Mouse (Mus musculus) stomach, embryonic 14.5 days (tissue): ENCODE measurements around the gene Tspan5. TPM values are rescaled to one million over a fixed set of nuclear protein-coding genes. Genes with fewer than 3 reads are reported as not detected.

Experiments
- ATAC-seq: fragments of 200-750 bp; cut with Nextera tagmentation; 2 replicates; pipeline ENCODE4 v1.8.0; 2017; ENCODE audit warnings: low read depth, moderate TSS enrichment; ENCODE audit not compliant: insufficient number of reproducible peaks, insufficient read depth, low FRiP score
- H3K27ac ChIP-seq: fragments of 300-500 bp; sonication (generic); 2 replicates; pipeline ENCODE4 v1.5.1; 2014; ENCODE audit warnings: mild to moderate bottlenecking, low read length, moderate library complexity, mixed read lengths
- H3K27me3 ChIP-seq: fragments of 300-500 bp; sonication (generic); 2 replicates; pipeline ENCODE4 v1.6.1; 2014; ENCODE audit warnings: low read length, control low read depth, mixed read lengths; ENCODE audit not compliant: control insufficient read depth, insufficient read depth
- H3K36me3 ChIP-seq: fragments of 300-500 bp; sonication (generic); 2 replicates; pipeline ENCODE4 v1.6.1; 2014; ENCODE audit warnings: mild to moderate bottlenecking, control low read depth, low read length, moderate library complexity, mixed read lengths; ENCODE audit not compliant: control insufficient read depth, insufficient read depth
- H3K4me1 ChIP-seq: fragments of 300-500 bp; sonication (generic); 2 replicates; pipeline ENCODE4 v1.6.1; 2014; ENCODE audit warnings: low read length, control low read depth, mixed read lengths; ENCODE audit not compliant: control insufficient read depth, insufficient read depth
- H3K4me2 ChIP-seq: fragments of 300-500 bp; sonication (generic); replicated peaks from 2 replicates; pipeline ENCODE4 v1.6.1; 2014; ENCODE audit warnings: low read depth, low read length, control low read depth
- H3K4me3 ChIP-seq: fragments of 300-500 bp; sonication (generic); 2 replicates; pipeline ENCODE4 v1.5.1; 2014; ENCODE audit warnings: low read depth, low read length, control low read depth
- H3K9ac ChIP-seq: fragments of 300-500 bp; sonication (generic); replicated peaks from 2 replicates; pipeline ENCODE4 v1.6.1; 2014; ENCODE audit warnings: low read depth, mild to moderate bottlenecking, control low read depth, low read length, moderate library complexity, mixed read lengths
- H3K9me3 ChIP-seq: fragments of 300-500 bp; sonication (generic); 2 replicates; pipeline ENCODE4 v1.6.1; 2016; ENCODE audit warnings: low read depth, low read length, control low read depth; ENCODE audit not compliant: control insufficient read depth
- WGBS: fragments of 180-500 bp; shearing (Covaris S2); extraction: QIAGEN DNeasy Blood & Tissue Kit; methylation state at CpG from one replicate; pipeline ENCODE4 v1.1.7; 2014; 5-methylcytosine and 5-hydroxymethylcytosine counted together
- polyA plus RNA-seq: library from polyadenylated mRNA; unstranded; fragments of >200 nt; fragmentation: Nextera tagmentation; extraction: Ambion mirVana; gene quantifications from 2 replicates; pipeline ENCODE4 v1.2.1, GENCODE M21; 2014

The Tspan5 gene
- polyA plus RNA-seq, 1 experiment from 2014 or later: 34.3 TPM

DNA sequence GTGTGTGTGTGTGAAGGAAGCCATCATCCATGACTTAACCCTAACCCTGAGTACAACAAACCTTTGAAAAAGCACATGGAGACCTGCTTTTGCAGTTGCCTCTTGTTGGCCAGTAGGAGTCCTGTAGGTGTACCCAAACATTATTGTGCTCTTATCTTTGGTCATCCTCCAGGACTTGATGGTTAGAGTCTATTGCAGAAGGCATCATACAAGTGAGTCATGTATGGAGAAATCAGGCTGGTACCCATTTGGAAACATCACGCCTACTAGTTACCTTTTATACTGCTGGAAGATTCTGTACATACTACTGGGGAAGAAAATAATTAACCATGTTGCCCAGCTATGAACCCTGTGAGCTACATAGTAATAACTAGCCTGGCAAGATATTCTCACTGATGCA, 103.8 kb downstream of the Tspan5 start:
- no peak for ATAC-seq
- H3K4me1 ChIP-seq: peaks cover 8% of the 10 kb centered on the region; the same call in 1 of the 2 replicates
- no peak overlapping the region for H3K9ac ChIP-seq
- 89% methylated on average over 1 of the region's 1 CpGs for WGBS
- no peak overlapping the region for H3K4me3 ChIP-seq
- H3K9me3 ChIP-seq: no peaks in the 10 kb centered on the region
- H3K27ac ChIP-seq: no peak overlapping the region
- H3K27me3 ChIP-seq: no peaks in the 10 kb centered on the region
- H3K36me3 ChIP-seq: no peaks in the 10 kb centered on the region
- H3K4me2 ChIP-seq: no peak overlapping the region

DNA sequence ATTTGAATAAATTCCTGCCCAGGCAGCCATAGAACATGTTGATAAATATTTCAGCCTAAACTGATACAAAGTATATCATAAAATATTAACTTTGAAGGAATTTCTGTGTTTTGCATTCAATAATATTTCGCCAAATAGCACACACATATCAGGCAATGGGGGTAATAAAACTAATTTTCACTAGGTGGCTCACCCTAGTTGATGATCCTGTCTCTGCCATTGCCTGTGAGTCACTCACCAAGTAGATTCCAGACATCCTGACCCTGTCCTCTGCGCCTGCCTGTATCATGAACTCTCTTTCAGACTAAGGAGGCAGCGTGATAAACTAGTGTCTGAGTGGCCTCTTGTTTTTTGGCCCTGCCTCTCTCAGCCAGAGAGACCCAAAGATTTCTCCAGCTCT, 105.8 kb downstream of the Tspan5 start:
- H3K4me3 ChIP-seq: no peak overlapping the region
- no peaks in the 10 kb centered on the region for H3K36me3 ChIP-seq
- WGBS: 85% methylated on average over 3 of the region's 3 CpGs
- no peak for ATAC-seq
- no peaks in the 10 kb centered on the region for H3K27me3 ChIP-seq
- no peak overlapping the region for H3K27ac ChIP-seq
- peaks cover 9% of the 10 kb centered on the region; the same call in 1 of the 2 replicates for H3K4me1 ChIP-seq
- H3K4me2 ChIP-seq: no peak overlapping the region
- no peaks in the 10 kb centered on the region for H3K9me3 ChIP-seq
- H3K9ac ChIP-seq: no peak overlapping the region

DNA sequence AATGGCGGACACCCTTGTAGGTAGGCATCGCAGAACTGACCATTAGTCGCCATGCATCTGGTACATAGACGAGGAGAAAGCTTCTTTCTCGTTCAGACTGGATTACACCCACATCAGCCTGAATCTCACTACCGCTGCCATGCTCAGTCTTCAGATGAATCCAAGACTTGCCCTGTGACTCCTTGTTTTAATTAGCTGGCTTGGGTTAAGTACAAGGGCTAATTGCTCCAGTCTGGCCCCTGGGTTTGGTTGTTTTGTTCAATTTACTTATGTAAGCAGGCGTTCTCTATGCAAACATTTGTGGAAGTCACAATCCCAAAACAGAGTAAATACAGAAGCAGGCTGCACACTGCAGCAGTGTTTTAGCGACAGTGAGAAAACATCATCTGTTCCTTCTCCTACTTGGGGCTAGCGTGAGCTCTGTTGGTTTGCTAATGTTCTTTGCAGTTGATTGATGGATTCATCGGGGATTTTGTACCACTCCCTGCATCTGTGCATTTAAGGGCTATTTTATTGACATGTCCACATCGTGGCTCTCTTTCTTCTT, 107.8 kb downstream of the Tspan5 start:
- Histone ChIP-seq H3K9ac (no peak overlapping the region), H3K27me3 (no peaks in the 10 kb centered on the region), H3K9me3 (no peaks in the 10 kb centered on the region), H3K27ac (no peak overlapping the region), H3K36me3 (no peaks in the 10 kb centered on the region), H3K4me3 (no peak overlapping the region), H3K4me1 (peaks cover 16% of the 10 kb centered on the region; the same call in 1 of the 2 replicates), H3K4me2 (no peak overlapping the region)
- ATAC-seq: no peak
- 50% methylated on average over 11 of the region's 11 CpGs for WGBS

DNA sequence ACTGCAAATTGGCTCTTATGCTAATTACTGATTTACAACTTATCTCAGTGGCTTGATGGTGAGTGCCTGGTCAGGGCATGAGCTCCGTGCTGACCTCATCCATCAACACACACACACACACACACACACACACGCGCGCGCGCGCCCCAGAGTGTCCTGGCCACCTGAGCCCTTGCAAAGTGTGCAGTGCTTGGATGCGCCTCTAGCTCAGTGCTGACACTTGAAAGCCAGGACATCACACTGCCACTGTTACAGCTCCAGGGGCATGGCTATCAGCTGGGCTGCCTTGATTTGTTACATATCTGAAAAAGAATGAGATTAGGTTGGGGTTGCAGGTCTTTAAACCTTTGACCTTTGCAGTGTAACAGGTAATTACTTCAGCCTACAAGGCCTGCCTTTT, 109.9 kb downstream of the Tspan5 start:
- Histone ChIP-seq H3K4me1 (peaks cover 18% of the 10 kb centered on the region; the same call in 1 of the 2 replicates), H3K27me3 (no peaks in the 10 kb centered on the region), H3K4me2 (no peak overlapping the region), H3K9ac (no peak overlapping the region), H3K9me3 (no peaks in the 10 kb centered on the region), H3K27ac (no peak overlapping the region), H3K36me3 (no peaks in the 10 kb centered on the region), H3K4me3 (no peak overlapping the region)
- 57% methylated on average over 8 of the region's 8 CpGs for WGBS
- ATAC-seq: no peak

DNA sequence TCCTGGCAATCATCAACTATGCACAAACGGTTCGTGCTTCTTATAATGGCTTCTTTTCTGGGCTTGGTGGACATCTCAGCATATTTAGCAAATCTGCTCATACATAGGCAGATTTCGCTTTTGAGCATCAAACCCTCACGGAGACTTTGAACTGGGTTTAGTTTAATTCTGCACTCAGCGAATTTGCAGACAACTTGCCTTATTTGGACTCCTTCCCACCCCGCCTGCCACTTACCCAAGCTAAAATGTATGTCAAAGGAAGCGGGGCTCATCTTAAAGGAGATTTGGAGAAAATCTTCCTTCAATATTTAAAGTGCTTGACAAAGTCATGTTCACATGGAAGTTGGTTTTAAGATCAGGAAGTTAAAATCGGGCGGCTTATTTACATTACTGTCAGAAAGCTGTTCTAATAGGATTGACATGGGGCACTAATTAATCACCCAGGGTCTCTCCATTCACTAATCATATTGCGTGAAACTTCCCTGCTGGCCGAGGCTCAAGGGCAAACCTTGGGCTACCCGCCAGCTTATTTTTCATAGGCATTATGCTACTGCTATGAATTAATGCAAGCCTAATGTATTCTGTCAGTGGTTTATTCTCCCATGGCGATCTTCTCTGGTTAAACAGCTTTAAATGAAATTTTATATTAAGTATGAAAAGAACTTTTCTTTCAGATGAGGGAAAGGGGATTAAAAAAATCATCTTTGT, 111.1 kb downstream of the Tspan5 start:
- no peaks in the 10 kb centered on the region for H3K9me3 ChIP-seq
- H3K36me3 ChIP-seq: no peaks in the 10 kb centered on the region
- no peak overlapping the region for H3K4me3 ChIP-seq
- H3K27ac ChIP-seq: no peak overlapping the region; the same call in 1 of the 2 replicates
- no peaks in the 10 kb centered on the region for H3K27me3 ChIP-seq
- H3K9ac ChIP-seq: no peak overlapping the region
- 0 out of 2 replicates have a peak overlapping the region, but pooled peaks have one; percentile 15 for H3K4me2 ChIP-seq
- WGBS: 26% methylated on average over 13 of the region's 13 CpGs
- peaks cover 30% of the 10 kb centered on the region for H3K4me1 ChIP-seq
- ATAC-seq: no peak

DNA sequence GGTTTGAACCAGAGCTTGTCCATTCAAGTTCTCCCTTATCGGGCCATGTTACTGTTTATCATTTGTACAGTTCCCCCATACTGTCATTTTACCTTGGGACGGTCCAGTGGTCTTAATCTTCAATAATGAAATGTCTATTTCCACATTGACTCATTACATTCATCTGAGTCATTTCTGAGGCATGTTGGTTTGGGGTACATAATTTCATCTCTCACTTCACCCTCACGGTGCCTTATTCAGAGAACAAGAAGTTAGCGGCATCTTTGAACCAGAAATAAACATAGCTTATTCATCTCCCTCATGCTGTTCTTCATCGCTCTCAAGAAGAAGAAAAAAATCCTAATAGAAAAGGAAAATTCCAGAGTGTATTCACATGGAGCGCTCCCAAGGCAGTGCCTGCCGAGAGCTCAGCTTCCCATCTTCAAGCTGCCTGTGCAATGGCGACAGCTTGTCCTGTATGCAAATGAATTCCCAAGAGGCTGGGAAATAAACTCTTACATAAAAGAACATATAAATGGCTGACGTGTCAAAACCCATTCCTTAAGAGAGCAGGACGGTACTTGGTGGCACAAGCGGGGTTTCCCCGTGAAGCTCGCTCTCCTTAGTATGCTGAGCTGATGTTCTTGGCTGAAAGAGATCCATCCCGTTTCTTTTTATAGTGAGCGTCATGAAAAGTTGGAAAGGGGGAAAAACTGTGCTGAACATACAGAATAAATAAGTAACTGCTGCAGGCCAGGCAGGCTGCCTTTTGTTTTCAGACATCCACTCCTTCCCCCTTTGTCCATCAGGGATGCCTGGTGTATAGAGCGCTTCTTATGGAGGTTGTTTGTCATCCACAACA, 112.2 kb downstream of the Tspan5 start:
- Histone ChIP-seq H3K27me3 (no peaks in the 10 kb centered on the region), H3K36me3 (no peaks in the 10 kb centered on the region), H3K27ac (no peak overlapping the region), H3K4me1 (peaks cover 41% of the 10 kb centered on the region), H3K9me3 (no peaks in the 10 kb centered on the region), H3K4me3 (no peak overlapping the region), H3K4me2 (no peak overlapping the region), H3K9ac (no peak overlapping the region)
- ATAC-seq: no peak
- 77% methylated on average over 16 of the region's 16 CpGs for WGBS

DNA sequence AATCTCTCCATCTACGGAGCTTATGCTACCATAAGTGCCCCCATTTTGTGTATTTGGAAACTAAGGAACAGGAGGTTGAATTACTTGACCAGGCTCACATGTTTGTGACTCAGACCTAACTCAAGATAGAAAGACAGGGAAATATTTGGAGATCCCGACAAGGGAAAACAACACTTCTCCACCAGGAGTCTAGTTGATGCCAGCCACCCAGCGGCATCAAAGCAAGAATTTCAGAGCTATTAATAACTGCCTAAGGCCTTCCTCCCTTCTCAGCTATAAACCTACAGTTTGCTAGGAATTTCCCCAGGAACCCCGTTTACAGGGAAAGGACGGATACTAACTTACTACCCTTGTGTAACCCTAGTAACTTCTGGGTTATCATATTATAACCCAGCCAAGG, 113.4 kb downstream of the Tspan5 start:
- no peak for ATAC-seq
- Histone ChIP-seq H3K27ac (no peak overlapping the region), H3K4me3 (no peak overlapping the region), H3K27me3 (no peaks in the 10 kb centered on the region), H3K4me2 (no peak overlapping the region), H3K4me1 (peaks cover 40% of the 10 kb centered on the region), H3K36me3 (no peaks in the 10 kb centered on the region), H3K9me3 (no peaks in the 10 kb centered on the region), H3K9ac (no peak overlapping the region)
- 66% methylated on average over 5 of the region's 5 CpGs for WGBS

DNA sequence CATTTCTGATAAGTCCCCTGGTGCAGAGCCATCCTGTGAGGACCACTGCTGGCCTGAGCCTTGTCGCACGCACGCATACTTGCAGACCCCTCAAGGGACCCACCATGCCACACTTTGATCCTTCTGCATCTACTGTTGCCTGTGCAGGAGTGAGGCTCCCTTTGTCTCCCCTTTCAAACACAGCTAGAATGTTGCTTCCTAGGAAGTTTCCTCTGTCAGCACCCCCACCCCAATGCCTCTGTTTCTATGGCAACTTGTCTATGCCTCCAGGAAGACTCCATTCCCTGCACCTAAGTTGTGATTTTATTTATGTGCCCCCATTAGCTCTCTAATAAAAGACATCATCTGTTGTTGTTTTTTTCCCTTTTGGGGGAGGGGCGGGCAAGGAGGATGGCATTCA, 115.0 kb downstream of the Tspan5 start:
- H3K9me3 ChIP-seq: no peaks in the 10 kb centered on the region
- no peak overlapping the region for H3K4me2 ChIP-seq
- H3K27ac ChIP-seq: peak overlapping the region; percentile 85; the same call in 1 of the 2 replicates
- no peaks in the 10 kb centered on the region for H3K27me3 ChIP-seq
- ATAC-seq: no peak
- no peak overlapping the region for H3K9ac ChIP-seq
- no peaks in the 10 kb centered on the region for H3K36me3 ChIP-seq
- H3K4me3 ChIP-seq: no peak overlapping the region
- 82% methylated on average over 4 of the region's 4 CpGs for WGBS
- peaks cover 44% of the 10 kb centered on the region for H3K4me1 ChIP-seq
